Mouse (Mus musculus) intestine, embryonic 16.5 days (tissue): ENCODE measurements around the gene Tmem156. TPM values are rescaled to one million over a fixed set of nuclear protein-coding genes. Genes with fewer than 3 reads are reported as not detected.

Source experiments
- polyA plus RNA-seq: library from polyadenylated mRNA; unstranded; fragments of >200 nt; fragmentation: Nextera tagmentation; extraction: Ambion mirVana; gene quantifications from 2 replicates; pipeline ENCODE4 v1.2.1, GENCODE M21; 2015

Gene Tmem156
- polyA plus RNA-seq, 1 experiment from 2014 or later, result 2.1 TPM

Other genes with a start within 250 kb of the Tmem156 start
- gene Tlr1, start 158.6 kb downstream of the Tmem156 start, polyA plus RNA-seq, result 1.3 TPM in 2 replicates
- gene Tlr6, start 132.0 kb downstream of the Tmem156 start, polyA plus RNA-seq, result 0.54 and 1.1 TPM in 2 replicates
- 38.5 and 38.8 TPM in 2 replicates for gene Fam114a1, start 122.1 kb downstream of the Tmem156 start, polyA plus RNA-seq
- gene Klhl5, start 15.4 kb upstream of the Tmem156 start, polyA plus RNA-seq, result 4.0 and 8.3 TPM in 2 replicates
- 4.3 and 4.5 TPM in 2 replicates for gene Wdr19, start 107.6 kb upstream of the Tmem156 start, polyA plus RNA-seq
- gene Rfc1, start 243.5 kb upstream of the Tmem156 start, polyA plus RNA-seq, result 50.7 and 63.4 TPM in 2 replicates